Mouse (Mus musculus): ENCODE data around the gene Mlycd.

GRCm38 (mm10) chr8:119456045-119456444, 61.4 kb downstream of the Mlycd start:
- TF ChIP-seq POLR2A (IDR thresholded peaks at IDR 0.05; ENCODE audit: low read depth, low read length) (no peak), CTCF (conservative IDR thresholded peaks at IDR 0.05; ENCODE audit: insufficient read depth, insufficient read length, low read depth, low read length) (no peak)

All from kidney, adult 2 months (tissue).